Mouse (Mus musculus): Measurements from ENCODE around the gene Dkc1. TPM values are rescaled to one million over a fixed set of nuclear protein-coding genes. Genes with fewer than 3 reads are reported as not detected.
A peak's percentile ranks its signal among the peaks of the same experiment; 100 is the strongest.
"Not testable (repeated sequence)": the region's sequence is repeated elsewhere in the genome, so short reads cannot be mapped to it uniquely, and the experiment has no call there.

Dkc1 gene
- polyA plus RNA-seq, 1 experiment from 2014 or later = 148 TPM

- H3K9ac ChIP-seq (replicated peaks) = no peak overlapping the region
- 87% methylated on average over 6 of the region's 6 CpGs for WGBS
- no peaks in the 10 kb centered on the region for H3K27me3 ChIP-seq
- ATAC-seq (ENCODE audit: insufficient number of reproducible peaks, insufficient read depth, low FRiP score, low TSS enrichment, low read depth) = no peak
- H3K27ac ChIP-seq = no peak overlapping the region
- peaks cover 63% of the 10 kb centered on the region for H3K36me3 ChIP-seq
- no peak overlapping the region for H3K4me3 ChIP-seq (replicated peaks)
- no peaks in the 10 kb centered on the region for H3K4me1 ChIP-seq (replicated peaks)
- H3K4me2 ChIP-seq = no peak overlapping the region
- H3K9me3 ChIP-seq = no peaks in the 10 kb centered on the region
Observed at GRCm38 (mm10) chrX:75102293-75102692, 6.6 kb downstream of the Dkc1 start.

DNA sequence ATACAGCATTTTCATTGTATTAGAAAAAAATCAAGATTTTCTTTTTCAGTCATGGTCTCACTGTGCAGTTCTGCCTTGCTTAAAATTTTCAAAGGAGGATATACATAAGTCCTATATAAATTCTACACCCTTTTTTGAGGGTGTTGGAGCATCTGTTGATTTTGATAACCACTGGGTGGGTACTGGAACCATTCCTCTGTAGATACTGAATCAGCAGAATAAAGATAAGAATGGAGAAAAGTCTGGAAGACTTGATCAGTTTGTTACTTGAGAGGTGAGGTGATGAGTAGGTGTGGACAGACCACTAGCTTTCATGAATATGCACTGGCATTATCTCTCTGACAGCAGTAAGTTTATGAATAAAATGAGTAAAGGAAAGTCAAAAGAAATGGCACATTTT lies 19.9 kb downstream of the Dkc1 start:
- no peaks in the 10 kb centered on the region for H3K27me3 ChIP-seq
- no peak for ATAC-seq (ENCODE audit: insufficient number of reproducible peaks, insufficient read depth, low FRiP score, low TSS enrichment, low read depth)
- no peak overlapping the region for H3K4me2 ChIP-seq
- no peak overlapping the region for H3K9ac ChIP-seq (replicated peaks)
- no peaks in the 10 kb centered on the region for H3K4me1 ChIP-seq (replicated peaks)
- peaks cover 9% of the 10 kb centered on the region for H3K36me3 ChIP-seq
- no peak overlapping the region for H3K4me3 ChIP-seq (replicated peaks)
- H3K27ac ChIP-seq = no peak overlapping the region
- no peaks in the 10 kb centered on the region for H3K9me3 ChIP-seq

- no peak for ATAC-seq (ENCODE audit: insufficient number of reproducible peaks, insufficient read depth, low FRiP score, low TSS enrichment, low read depth)
- Histone ChIP-seq H3K36me3 (peaks cover 13% of the 10 kb centered on the region), H3K4me1 (replicated peaks) (no peaks in the 10 kb centered on the region), H3K27ac (no peak overlapping the region), H3K4me2 (no peak overlapping the region), H3K27me3 (no peaks in the 10 kb centered on the region), H3K9me3 (no peaks in the 10 kb centered on the region), H3K4me3 (replicated peaks) (no peak overlapping the region), H3K9ac (replicated peaks) (no peak overlapping the region)
- 96% methylated on average over 3 of the region's 3 CpGs for WGBS
Observed at GRCm38 (mm10) chrX:75125606-75126005, 30.0 kb downstream of the Dkc1 start.

- Histone ChIP-seq H3K4me2 (no peak overlapping the region), H3K9ac (replicated peaks) (no peak overlapping the region), H3K36me3 (peaks cover 9% of the 10 kb centered on the region), H3K27me3 (no peaks in the 10 kb centered on the region), H3K27ac (no peak overlapping the region), H3K4me3 (replicated peaks) (no peak overlapping the region), H3K9me3 (no peaks in the 10 kb centered on the region), H3K4me1 (replicated peaks) (no peaks in the 10 kb centered on the region)
- ATAC-seq (ENCODE audit: insufficient number of reproducible peaks, insufficient read depth, low FRiP score, low TSS enrichment, low read depth) = no peak
Observed at GRCm38 (mm10) chrX:75126893-75127292, 31.2 kb downstream of the Dkc1 start.

DNA sequence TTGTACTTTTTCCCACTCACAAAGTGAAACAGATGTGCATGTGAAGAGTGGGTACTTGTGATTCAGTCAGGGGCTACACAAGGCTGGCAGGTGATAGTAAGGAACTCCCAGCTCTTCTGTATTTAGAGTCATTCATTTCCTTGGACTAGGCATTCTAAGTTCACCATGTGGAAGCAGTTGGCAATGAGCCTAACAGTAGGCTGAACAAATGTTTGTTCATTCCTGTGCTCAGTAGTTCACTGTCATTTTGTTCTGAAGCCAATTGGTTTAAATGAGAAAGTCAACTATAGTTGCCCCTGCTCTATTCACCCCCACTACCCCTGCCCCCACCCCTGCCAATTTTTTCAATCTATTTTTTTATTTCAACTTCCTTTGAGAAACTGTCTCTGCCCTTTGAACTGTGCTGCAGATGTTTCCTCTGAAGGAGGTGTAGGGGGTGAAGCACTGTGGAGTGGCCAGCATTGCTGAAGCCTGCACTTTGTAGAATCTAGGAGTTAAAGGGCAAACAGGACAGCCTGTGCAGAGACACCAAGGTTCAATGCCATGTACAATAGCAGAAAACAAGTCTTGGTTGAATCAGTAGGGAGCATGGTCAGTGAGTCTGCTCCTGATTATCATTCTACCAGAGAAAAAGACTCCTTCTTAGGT lies 32.8 kb downstream of the Dkc1 start:
- Histone ChIP-seq H3K4me3 (replicated peaks) (no peak overlapping the region), H3K27me3 (no peaks in the 10 kb centered on the region), H3K9ac (replicated peaks) (no peak overlapping the region), H3K27ac (no peak overlapping the region), H3K4me2 (no peak overlapping the region), H3K36me3 (peaks cover 4% of the 10 kb centered on the region; the same call in 1 of the 2 replicates), H3K4me1 (replicated peaks) (no peaks in the 10 kb centered on the region), H3K9me3 (no peaks in the 10 kb centered on the region)
- ATAC-seq (ENCODE audit: insufficient number of reproducible peaks, insufficient read depth, low FRiP score, low TSS enrichment, low read depth) = no peak

GRCm38 (mm10) chrX:75129474-75129873 lies 33.8 kb downstream of the Dkc1 start:
- Histone ChIP-seq H3K4me2 (no peak overlapping the region), H3K36me3 (peaks cover 4% of the 10 kb centered on the region; the same call in 1 of the 2 replicates)

GRCm38 (mm10) chrX:75130467-75131160 lies 35.0 kb downstream of the Dkc1 start, which contains the start of gene Mpp1:
TSS of gene Mpp1 (minus strand) at chrX:75131016.
- Histone ChIP-seq H3K27me3 (no peaks in the 10 kb centered on the region), H3K27ac (peak within 1 kb of the TSS; percentile 41; the same call in 1 of the 2 replicates), H3K4me3 (replicated peaks) (peak within 1 kb of the TSS; percentile 49), H3K36me3 (no peaks in the 10 kb centered on the region; the same call in 1 of the 2 replicates), H3K4me2 (peak within 1 kb of the TSS; percentile 54), H3K4me1 (replicated peaks) (no peaks in the 10 kb centered on the region), H3K9ac (replicated peaks) (peak within 1 kb of the TSS; percentile 58), H3K9me3 (no peaks in the 10 kb centered on the region)
- peak; percentile 99 for ATAC-seq (ENCODE audit: insufficient number of reproducible peaks, insufficient read depth, low FRiP score, low TSS enrichment, low read depth)
- WGBS = 13% methylated on average over 36 of the region's 36 CpGs

More at GRCm38 (mm10) chrX:75129474-75129873, 33.8 kb downstream of the Dkc1 start:
- H3K27me3 ChIP-seq = no peaks in the 10 kb centered on the region
- no peak overlapping the region for H3K27ac ChIP-seq
- no peak overlapping the region for H3K4me3 ChIP-seq (replicated peaks)
- ATAC-seq (ENCODE audit: insufficient number of reproducible peaks, insufficient read depth, low FRiP score, low TSS enrichment, low read depth) = no peak
- no peaks in the 10 kb centered on the region for H3K4me1 ChIP-seq (replicated peaks)
- no peak overlapping the region for H3K9ac ChIP-seq (replicated peaks)
- H3K9me3 ChIP-seq = no peaks in the 10 kb centered on the region
- 77% methylated on average over 2 of the region's 2 CpGs for WGBS

DNA sequence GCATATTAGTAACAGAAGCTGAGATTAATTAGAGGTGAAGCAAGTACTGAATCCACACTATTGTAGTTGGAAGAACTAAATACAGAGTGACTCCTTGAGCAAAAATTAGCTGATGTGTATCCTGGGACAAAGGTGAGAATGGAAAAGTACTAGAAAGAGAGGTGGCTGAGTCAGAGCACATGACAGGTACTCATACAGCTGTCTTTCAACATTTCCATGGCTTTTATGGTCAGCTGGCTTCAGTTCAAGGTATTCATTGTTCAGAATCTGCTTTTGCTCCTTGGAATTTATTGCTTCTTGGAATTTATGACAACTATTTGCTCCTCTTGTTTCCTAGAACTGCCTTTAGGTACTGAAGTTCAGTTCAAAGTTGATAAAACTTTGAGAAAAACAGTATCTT lies 41.3 kb downstream of the Dkc1 start:
- no peak overlapping the region for H3K9ac ChIP-seq (replicated peaks)
- H3K27me3 ChIP-seq = no peaks in the 10 kb centered on the region
- no peak overlapping the region for H3K27ac ChIP-seq
- H3K4me1 ChIP-seq (replicated peaks) = no peaks in the 10 kb centered on the region
- no peaks in the 10 kb centered on the region for H3K36me3 ChIP-seq
- no peak overlapping the region for H3K4me3 ChIP-seq (replicated peaks)
- ATAC-seq (ENCODE audit: insufficient number of reproducible peaks, insufficient read depth, low FRiP score, low TSS enrichment, low read depth) = no peak
- H3K4me2 ChIP-seq = no peak overlapping the region
- H3K9me3 ChIP-seq = no peaks in the 10 kb centered on the region

- Histone ChIP-seq H3K27me3 (no peaks in the 10 kb centered on the region), H3K27ac (no peak overlapping the region), H3K4me2 (no peak overlapping the region), H3K4me3 (replicated peaks) (no peak overlapping the region), H3K9me3 (no peaks in the 10 kb centered on the region), H3K36me3 (no peaks in the 10 kb centered on the region), H3K4me1 (replicated peaks) (no peaks in the 10 kb centered on the region), H3K9ac (replicated peaks) (no peak overlapping the region)
- WGBS = 83% methylated on average over 2 of the region's 2 CpGs
- ATAC-seq (ENCODE audit: insufficient number of reproducible peaks, insufficient read depth, low FRiP score, low TSS enrichment, low read depth) = no peak
Observed at GRCm38 (mm10) chrX:75137729-75138128, 42.1 kb downstream of the Dkc1 start.

DNA sequence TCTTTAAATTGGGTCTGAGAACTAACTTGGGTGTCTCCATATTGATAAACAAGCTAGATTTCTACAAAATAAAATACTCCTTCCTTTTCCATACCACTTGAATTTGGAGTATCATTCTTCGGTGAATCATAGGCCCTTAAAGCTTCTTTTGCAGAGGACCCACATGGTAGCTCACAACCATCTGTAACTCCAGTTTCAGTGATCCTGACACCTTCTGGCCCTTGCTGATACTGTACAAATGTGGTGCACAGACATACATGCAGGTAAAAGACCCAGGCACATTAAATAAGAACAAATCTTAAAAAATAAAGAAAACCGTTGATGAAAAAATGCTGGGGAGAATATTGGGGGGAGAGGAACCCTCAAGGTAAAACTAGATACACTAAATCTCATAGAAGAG lies 42.5 kb downstream of the Dkc1 start:
- WGBS = 88% methylated on average over 2 of the region's 2 CpGs
- H3K27ac ChIP-seq = no peak overlapping the region
- H3K4me2 ChIP-seq = no peak overlapping the region
- H3K4me1 ChIP-seq (replicated peaks) = no peaks in the 10 kb centered on the region
- H3K9me3 ChIP-seq = no peaks in the 10 kb centered on the region
- no peaks in the 10 kb centered on the region for H3K27me3 ChIP-seq
- H3K9ac ChIP-seq (replicated peaks) = no peak overlapping the region
- ATAC-seq (ENCODE audit: insufficient number of reproducible peaks, insufficient read depth, low FRiP score, low TSS enrichment, low read depth) = no peak
- H3K4me3 ChIP-seq (replicated peaks) = no peak overlapping the region
- H3K36me3 ChIP-seq = no peaks in the 10 kb centered on the region

DNA sequence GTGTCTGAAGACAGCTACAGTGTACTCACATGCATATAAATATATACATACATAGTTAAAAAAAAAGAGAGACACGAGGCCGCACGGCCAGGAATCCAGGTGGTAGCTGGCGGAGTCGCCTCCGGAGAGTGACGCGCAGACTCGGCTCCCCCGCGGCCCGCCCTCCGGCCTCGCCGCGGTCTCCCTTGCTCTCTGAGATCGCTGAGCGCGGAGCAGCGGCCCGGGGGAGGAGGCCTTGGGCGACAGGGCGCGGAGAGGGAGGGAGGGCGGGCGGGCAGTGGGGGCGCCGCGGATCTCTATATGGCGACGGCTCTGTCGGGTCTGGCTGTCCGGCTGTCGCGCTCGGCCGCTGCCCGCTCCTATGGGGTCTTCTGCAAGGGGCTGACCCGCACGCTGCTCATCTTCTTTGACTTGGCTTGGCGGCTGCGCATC lies 47.5 kb downstream of the Dkc1 start:
- ATAC-seq (ENCODE audit: insufficient number of reproducible peaks, insufficient read depth, low FRiP score, low TSS enrichment, low read depth) = 0 out of 2 replicates have a peak, but pooled peaks have one; percentile 26
- Histone ChIP-seq H3K4me2 (peak overlapping the region; percentile 55), H3K9ac (replicated peaks) (peak overlapping the region; percentile 45), H3K4me3 (replicated peaks) (peak overlapping the region; percentile 38)
- not testable (repeated sequence) for H3K27ac ChIP-seq; H3K36me3 ChIP-seq; H3K27me3 ChIP-seq; H3K4me1 ChIP-seq (replicated peaks); H3K9me3 ChIP-seq
- WGBS = 5% methylated on average over 19 of the region's 42 CpGs

DNA sequence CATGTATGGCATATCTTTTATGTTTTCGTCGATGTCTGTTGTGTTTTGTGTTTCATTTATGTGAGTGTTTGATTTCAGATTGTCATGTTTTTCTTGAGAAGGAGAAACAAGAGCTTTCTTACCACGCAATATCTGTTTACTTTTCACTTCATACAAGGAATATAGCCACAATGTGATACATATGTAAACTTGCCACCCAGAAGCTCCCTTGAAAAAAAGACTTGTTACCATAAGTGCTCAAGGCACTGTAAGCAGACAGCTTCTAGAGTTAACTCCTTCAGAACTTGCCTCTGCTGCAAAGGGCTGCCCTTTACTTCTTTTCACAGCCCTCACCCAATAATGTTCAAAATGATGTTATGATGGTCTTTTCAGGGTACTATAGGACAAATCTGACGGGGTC lies 52.8 kb downstream of the Dkc1 start:
- WGBS = 78% methylated on average over 4 of the region's 4 CpGs
- ATAC-seq (ENCODE audit: insufficient number of reproducible peaks, insufficient read depth, low FRiP score, low TSS enrichment, low read depth) = no peak

More for the DNA sequence above, 52.8 kb downstream of the Dkc1 start:
- H3K27me3 ChIP-seq = no peaks in the 10 kb centered on the region
- H3K27ac ChIP-seq = no peak overlapping the region
- no peaks in the 10 kb centered on the region for H3K36me3 ChIP-seq
- H3K9ac ChIP-seq (replicated peaks) = no peak overlapping the region
- no peak overlapping the region for H3K4me2 ChIP-seq
- no peak overlapping the region for H3K4me3 ChIP-seq (replicated peaks)
- no peaks in the 10 kb centered on the region for H3K4me1 ChIP-seq (replicated peaks)
- H3K9me3 ChIP-seq = no peaks in the 10 kb centered on the region
